Mouse (Mus musculus): ENCODE results near the gene Rhbdf2. TPM values are rescaled to one million over a fixed set of nuclear protein-coding genes. Genes with fewer than 3 reads are reported as not detected.
A peak's percentile ranks its signal among the peaks of the same experiment; 100 is the strongest.
"Not testable (repeated sequence)": the region's sequence is repeated elsewhere in the genome, so short reads cannot be mapped to it uniquely, and the experiment has no call there.

Gene Rhbdf2
- polyA plus RNA-seq, 1 experiment from 2014 or later = 9.8 TPM

DNA sequence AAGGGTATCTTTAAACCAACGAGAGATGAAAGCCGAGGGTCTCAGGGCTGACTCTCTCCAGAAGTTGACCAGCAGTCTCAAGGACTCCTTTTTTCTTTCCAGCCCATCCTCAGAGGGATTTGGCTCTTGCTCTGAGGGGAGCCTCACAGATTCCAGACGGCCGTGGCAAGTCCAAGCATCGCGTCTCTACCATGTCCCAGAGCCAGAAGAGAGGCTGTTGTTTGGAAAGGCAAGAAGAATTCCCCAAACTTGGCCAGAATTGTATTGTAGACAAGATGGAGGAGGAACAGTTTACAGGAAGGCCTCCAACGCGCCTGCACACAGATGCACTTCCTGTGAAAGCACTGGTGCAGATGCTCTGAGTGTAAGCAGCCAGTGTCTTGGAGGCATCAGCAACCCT lies 41.1 kb upstream of the Rhbdf2 start:
- H3K9ac ChIP-seq = no peak overlapping the region
- H3K4me1 ChIP-seq (ENCODE audit: insufficient read depth) = peaks cover 13% of the 10 kb centered on the region; the same call in 1 of the 2 replicates
- DNase-seq (peak; percentile 24), ATAC-seq (ENCODE audit: insufficient read depth) (no peak)
- peaks cover 5% of the 10 kb centered on the region for H3K36me3 ChIP-seq (ENCODE audit: insufficient read depth)
- 58% methylated on average over 8 of the region's 8 CpGs for WGBS
- no peak overlapping the region for H3K4me2 ChIP-seq
- H3K27ac ChIP-seq (ENCODE audit: low read depth) = no peak overlapping the region
- no peaks in the 10 kb centered on the region for H3K9me3 ChIP-seq (ENCODE audit: low read depth, low read length)
- no peak overlapping the region for H3K4me3 ChIP-seq (ENCODE audit: low read depth, low read length)
- no peak for TF ChIP-seq CTCF (IDR thresholded peaks at IDR 0.05; ENCODE audit: low read depth)
- H3K27me3 ChIP-seq (ENCODE audit: insufficient read depth, low read length) = no peaks in the 10 kb centered on the region

GRCm38 (mm10) chr11:116667012-116667411 lies 40.2 kb upstream of the Rhbdf2 start:
- ATAC-seq (ENCODE audit: insufficient read depth); H3K9ac ChIP-seq; H3K4me3 ChIP-seq (ENCODE audit: low read depth, low read length); H3K4me2 ChIP-seq; H3K9me3 ChIP-seq (ENCODE audit: low read depth, low read length); H3K27ac ChIP-seq (ENCODE audit: low read depth); H3K27me3 ChIP-seq (ENCODE audit: insufficient read depth, low read length); H3K36me3 ChIP-seq (ENCODE audit: insufficient read depth); DNase-seq: not testable (repeated sequence)
- 84% methylated on average over 3 of the region's 5 CpGs for WGBS
- H3K4me1 ChIP-seq (ENCODE audit: insufficient read depth) = peaks cover 15% of the 10 kb centered on the region; the same call in 1 of the 2 replicates

- Histone ChIP-seq H3K9ac (no peak overlapping the region), H3K27me3 (ENCODE audit: insufficient read depth, low read length) (peaks cover 5% of the 10 kb centered on the region; the same call in 1 of the 2 replicates), H3K4me3 (ENCODE audit: low read depth, low read length) (no peak overlapping the region), H3K36me3 (ENCODE audit: insufficient read depth) (no peaks in the 10 kb centered on the region), H3K4me1 (ENCODE audit: insufficient read depth) (peaks cover 20% of the 10 kb centered on the region; the same call in 1 of the 2 replicates), H3K9me3 (ENCODE audit: low read depth, low read length) (no peaks in the 10 kb centered on the region), H3K27ac (ENCODE audit: low read depth) (no peak overlapping the region), H3K4me2 (no peak overlapping the region)
- TF ChIP-seq CTCF (IDR thresholded peaks at IDR 0.05; ENCODE audit: low read depth) = no peak
- WGBS = 34% methylated on average over 9 of the region's 9 CpGs
- DNase-seq = peak; percentile 56
- ATAC-seq (ENCODE audit: insufficient read depth) = no peak
Observed at GRCm38 (mm10) chr11:116666566-116666965, 39.7 kb upstream of the Rhbdf2 start.

DNA sequence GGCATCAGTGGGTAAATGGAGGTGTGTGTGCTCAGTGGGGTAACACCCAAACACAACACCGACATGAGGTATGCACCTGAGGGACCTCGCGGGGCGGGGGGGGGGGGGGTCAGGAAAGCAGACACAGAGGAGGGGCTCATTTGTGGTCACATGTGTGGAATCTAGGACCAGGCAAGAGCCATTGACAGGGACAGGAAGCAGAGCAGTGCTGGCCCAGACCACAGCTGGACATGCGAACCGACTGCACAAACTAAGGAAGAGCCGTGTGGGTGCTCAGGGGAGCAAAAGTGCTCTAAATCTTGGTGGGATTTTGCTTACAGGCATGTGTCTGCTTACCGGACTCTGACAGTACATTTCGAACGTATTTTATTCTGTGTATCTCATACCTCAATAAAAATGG lies 38.5 kb upstream of the Rhbdf2 start:
- 44% methylated on average over 10 of the region's 10 CpGs for WGBS
- no peak overlapping the region for H3K4me2 ChIP-seq
- no peak for TF ChIP-seq CTCF (IDR thresholded peaks at IDR 0.05; ENCODE audit: low read depth)
- H3K9me3 ChIP-seq (ENCODE audit: low read depth, low read length) = no peaks in the 10 kb centered on the region
- no peak overlapping the region for H3K4me3 ChIP-seq (ENCODE audit: low read depth, low read length)
- peaks cover 5% of the 10 kb centered on the region; the same call in 1 of the 2 replicates for H3K27me3 ChIP-seq (ENCODE audit: insufficient read depth, low read length)
- DNase-seq (no peak), ATAC-seq (ENCODE audit: insufficient read depth) (no peak)
- H3K4me1 ChIP-seq (ENCODE audit: insufficient read depth) = peaks cover 24% of the 10 kb centered on the region; the same call in 1 of the 2 replicates
- no peak overlapping the region for H3K9ac ChIP-seq
- no peak overlapping the region for H3K27ac ChIP-seq (ENCODE audit: low read depth)
- H3K36me3 ChIP-seq (ENCODE audit: insufficient read depth) = no peaks in the 10 kb centered on the region

DNA sequence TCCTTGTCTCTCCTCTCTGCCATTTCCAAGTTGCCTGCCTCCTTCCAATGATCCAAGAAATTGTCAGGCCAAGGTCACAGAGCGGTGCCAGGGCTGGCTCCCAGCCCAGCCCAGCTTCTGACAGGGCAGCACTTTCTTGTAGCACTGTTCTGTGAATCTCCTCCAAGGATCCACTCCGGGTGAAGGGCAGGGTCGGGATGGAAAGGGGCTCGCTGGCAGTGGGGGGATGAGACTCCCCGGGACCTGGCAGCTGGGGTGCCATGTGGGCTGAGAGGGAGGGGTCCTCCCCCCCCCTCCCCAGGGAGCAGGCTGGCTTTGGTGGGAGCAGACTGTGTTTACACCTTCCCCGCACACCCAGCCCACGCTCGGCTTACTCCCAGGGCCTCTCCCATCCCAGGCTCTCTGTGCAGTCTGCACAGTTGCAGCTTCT lies 35.1 kb upstream of the Rhbdf2 start:
- Histone ChIP-seq H3K4me1 (ENCODE audit: insufficient read depth) (peaks cover 33% of the 10 kb centered on the region; the same call in 1 of the 2 replicates), H3K4me3 (ENCODE audit: low read depth, low read length) (no peak overlapping the region), H3K4me2 (no peak overlapping the region), H3K9me3 (ENCODE audit: low read depth, low read length) (no peaks in the 10 kb centered on the region), H3K27ac (ENCODE audit: low read depth) (no peak overlapping the region), H3K9ac (no peak overlapping the region), H3K27me3 (ENCODE audit: insufficient read depth, low read length) (peaks cover 5% of the 10 kb centered on the region; the same call in 1 of the 2 replicates), H3K36me3 (ENCODE audit: insufficient read depth) (no peaks in the 10 kb centered on the region)
- ATAC-seq (ENCODE audit: insufficient read depth) (no peak), DNase-seq (peak; percentile 30)
- 35% methylated on average over 8 of the region's 8 CpGs for WGBS
- TF ChIP-seq CTCF (IDR thresholded peaks at IDR 0.05; ENCODE audit: low read depth) = no peak

DNA sequence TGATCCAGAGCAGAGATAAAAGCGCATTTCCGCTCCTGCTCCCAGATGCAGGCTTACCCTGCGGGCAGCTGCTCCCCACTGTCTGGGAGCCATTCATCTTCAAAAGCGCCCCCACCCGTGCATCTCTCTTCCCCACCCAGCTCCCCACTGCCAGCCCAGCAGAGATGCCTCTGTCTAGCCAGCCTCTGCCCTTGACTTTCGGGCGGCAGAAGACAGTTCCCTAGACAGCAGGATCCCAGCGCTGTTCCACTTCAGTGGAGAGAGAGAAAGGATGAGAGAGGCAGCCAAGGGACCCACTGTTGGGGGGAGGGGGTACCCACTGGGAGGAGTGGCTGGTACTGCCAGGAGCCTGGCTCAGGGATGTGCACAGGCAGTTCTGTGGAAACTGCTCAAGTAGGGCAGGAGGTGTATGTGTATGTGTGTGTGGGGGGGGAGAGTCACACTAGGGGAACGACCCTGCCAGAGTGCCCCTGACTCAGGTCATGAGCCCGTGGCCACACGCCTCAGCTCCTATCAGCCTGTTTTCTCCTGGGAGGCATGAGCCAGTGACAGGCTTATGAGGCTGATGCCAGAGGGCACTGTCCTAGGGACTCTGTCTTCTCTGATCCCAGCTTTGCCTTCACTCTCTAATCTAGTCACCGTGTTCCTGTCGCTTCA lies 34.6 kb upstream of the Rhbdf2 start:
- no peak for ATAC-seq (ENCODE audit: insufficient read depth)
- Histone ChIP-seq H3K4me1 (ENCODE audit: insufficient read depth) (peaks cover 35% of the 10 kb centered on the region; the same call in 1 of the 2 replicates), H3K27ac (ENCODE audit: low read depth) (0 out of 2 replicates have a peak overlapping the region, but pooled peaks have one; percentile 10), H3K4me3 (ENCODE audit: low read depth, low read length) (no peak overlapping the region), H3K36me3 (ENCODE audit: insufficient read depth) (no peaks in the 10 kb centered on the region), H3K4me2 (no peak overlapping the region), H3K27me3 (ENCODE audit: insufficient read depth, low read length) (peaks cover 5% of the 10 kb centered on the region; the same call in 1 of the 2 replicates), H3K9me3 (ENCODE audit: low read depth, low read length) (no peaks in the 10 kb centered on the region), H3K9ac (peak overlapping the region; percentile 16; the same call in 1 of the 2 replicates)
- no peak for TF ChIP-seq CTCF (IDR thresholded peaks at IDR 0.05; ENCODE audit: low read depth)
- 35% methylated on average over 13 of the region's 13 CpGs for WGBS
- no peak for DNase-seq

DNA sequence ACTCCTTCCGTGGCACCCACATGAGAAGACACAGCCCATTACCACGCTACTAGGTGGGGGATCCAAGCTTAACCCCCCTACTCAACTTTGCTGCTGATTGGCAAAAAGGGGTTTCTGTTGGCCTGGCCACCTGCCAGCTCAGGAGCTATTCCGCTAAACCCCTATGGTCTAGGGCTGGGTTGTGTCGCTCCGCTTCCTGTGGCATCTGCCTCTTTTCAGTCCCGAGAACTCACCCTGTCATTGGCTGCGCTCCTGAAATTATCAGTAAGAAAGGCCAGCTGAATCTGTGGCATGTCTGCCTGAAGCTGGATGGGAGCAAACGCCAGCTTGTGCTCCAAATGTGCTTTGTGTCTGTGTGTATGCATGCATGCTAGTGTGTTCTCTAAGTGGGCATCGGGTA lies 33.4 kb upstream of the Rhbdf2 start:
- ATAC-seq (ENCODE audit: insufficient read depth) (no peak), DNase-seq (peak; percentile 44)
- no peaks in the 10 kb centered on the region for H3K36me3 ChIP-seq (ENCODE audit: insufficient read depth)
- H3K4me2 ChIP-seq = no peak overlapping the region
- no peak overlapping the region for H3K27ac ChIP-seq (ENCODE audit: low read depth)
- no peak overlapping the region for H3K4me3 ChIP-seq (ENCODE audit: low read depth, low read length)
- H3K4me1 ChIP-seq (ENCODE audit: insufficient read depth) = peaks cover 29% of the 10 kb centered on the region; the same call in 1 of the 2 replicates
- no peaks in the 10 kb centered on the region for H3K9me3 ChIP-seq (ENCODE audit: low read depth, low read length)
- WGBS = 56% methylated on average over 9 of the region's 9 CpGs
- no peak for TF ChIP-seq CTCF (IDR thresholded peaks at IDR 0.05; ENCODE audit: low read depth)
- H3K9ac ChIP-seq = no peak overlapping the region
- H3K27me3 ChIP-seq (ENCODE audit: insufficient read depth, low read length) = peaks cover 5% of the 10 kb centered on the region; the same call in 1 of the 2 replicates

Data from lung, embryonic 14.5 days (tissue).